In genomic region chr1:153071995-153072394, GRCm38 (mm10) we compare ENCODE assay signal across 13 mouse cellular contexts.
DNase-seq lines count a peak whose midpoint lies in the region; ATAC-seq and TF ChIP-seq lines count a peak whose summit lies in the region.
"Had no signal": no experiment of that assay in that cellular context is flagged by ENCODE, and none has a peak within 500 bp of the region (broad histone marks: within the 10 kb centered on the region; RNA-seq: fewer than 3 reads in every experiment).

No protein-coding gene starts in this region.

- no peak for ATAC-seq in hindbrain, embryonic 12.5 days (ENCODE audit: low FRiP score)
- no peak for ATAC-seq in hindbrain, embryonic 13.5 days (ENCODE audit: low FRiP score)
- no peak for ATAC-seq in neural tube, embryonic 13.5 days (ENCODE audit: low read depth)
- ATAC-seq in stomach, postnatal 0 days (ENCODE audit: low FRiP score, low TSS enrichment) = no peak

- no peak for TF ChIP-seq CTCF in stomach, postnatal 0 days (IDR thresholded peaks at IDR 0.05; ENCODE audit: low read depth)

- no peak overlapping the region for H3K4me3 ChIP-seq in hindbrain, embryonic 12.5 days
- H3K4me3 ChIP-seq in hindbrain, embryonic 13.5 days = no peak overlapping the region
- H3K4me3 ChIP-seq in neural tube, embryonic 13.5 days = no peak overlapping the region
- H3K4me3 ChIP-seq in stomach, postnatal 0 days (ENCODE audit: low read depth, low read length) = no peak overlapping the region
- H3K4me3 ChIP-seq: midbrain, embryonic 15.5 days had no signal

- H3K27ac ChIP-seq in hindbrain, embryonic 12.5 days = no peak overlapping the region
- no peak overlapping the region for H3K27ac ChIP-seq in hindbrain, embryonic 13.5 days
- no peak overlapping the region for H3K27ac ChIP-seq in neural tube, embryonic 13.5 days (replicated peaks)
- no peak overlapping the region for H3K27ac ChIP-seq in stomach, postnatal 0 days (replicated peaks)
- H3K27ac ChIP-seq: midbrain, embryonic 15.5 days had no signal

- peaks cover 9% of the 10 kb centered on the region for H3K4me1 ChIP-seq in hindbrain, embryonic 12.5 days
- peaks cover 46% of the 10 kb centered on the region for H3K4me1 ChIP-seq in hindbrain, embryonic 13.5 days (replicated peaks)
- peaks cover 37% of the 10 kb centered on the region for H3K4me1 ChIP-seq in neural tube, embryonic 13.5 days (replicated peaks)
- H3K4me1 ChIP-seq in stomach, postnatal 0 days (replicated peaks; ENCODE audit: control insufficient read depth, insufficient read depth) = no peaks in the 10 kb centered on the region

- 45% methylated on average over 12 of the region's 12 CpGs for WGBS in hindbrain, embryonic 12.5 days
- WGBS in hindbrain, embryonic 13.5 days = 54% methylated on average over 12 of the region's 12 CpGs
- 53% methylated on average over 12 of the region's 12 CpGs for WGBS in neural tube, embryonic 13.5 days
- WGBS in stomach, postnatal 0 days = 49% methylated on average over 12 of the region's 12 CpGs

- no peak for TF ChIP-seq EP300 in stomach, postnatal 0 days (optimal IDR thresholded peaks at IDR 0.05)

- peaks cover 47% of the 10 kb centered on the region for H3K27me3 ChIP-seq in hindbrain, embryonic 12.5 days
- H3K27me3 ChIP-seq in hindbrain, embryonic 13.5 days = peaks cover 45% of the 10 kb centered on the region
- H3K27me3 ChIP-seq in neural tube, embryonic 13.5 days = peaks cover 43% of the 10 kb centered on the region
- H3K27me3 ChIP-seq in stomach, postnatal 0 days (ENCODE audit: control insufficient read depth, insufficient read depth, low read length) = no peaks in the 10 kb centered on the region

- 0 out of 2 replicates have a peak, but pooled peaks cover 2% of the 10 kb centered on the region for H3K36me3 ChIP-seq in hindbrain, embryonic 12.5 days
- peaks cover 7% of the 10 kb centered on the region for H3K36me3 ChIP-seq in hindbrain, embryonic 13.5 days
- H3K36me3 ChIP-seq in neural tube, embryonic 13.5 days = peaks cover 8% of the 10 kb centered on the region; the same call in 1 of the 2 replicates
- H3K36me3 ChIP-seq in stomach, postnatal 0 days (ENCODE audit: control insufficient read depth, insufficient read depth, low read length) = no peaks in the 10 kb centered on the region
- H3K36me3 ChIP-seq: G1E; midbrain, embryonic 15.5 days had no signal

- H3K4me2 ChIP-seq in hindbrain, embryonic 12.5 days (replicated peaks) = peak overlapping the region; percentile 24; the same call in 1 of the 2 replicates
- no peak overlapping the region for H3K4me2 ChIP-seq in hindbrain, embryonic 13.5 days
- H3K4me2 ChIP-seq in neural tube, embryonic 13.5 days = 0 out of 2 replicates have a peak overlapping the region, but pooled peaks have one; percentile 5
- H3K4me2 ChIP-seq in stomach, postnatal 0 days (replicated peaks; ENCODE audit: low read depth) = peak overlapping the region; percentile 34; the same call in 1 of the 2 replicates
- H3K4me2 ChIP-seq: midbrain, embryonic 15.5 days had no signal

- H3K9me3 ChIP-seq in hindbrain, embryonic 12.5 days (replicated peaks) = no peaks in the 10 kb centered on the region
- H3K9me3 ChIP-seq in hindbrain, embryonic 13.5 days = no peaks in the 10 kb centered on the region
- no peaks in the 10 kb centered on the region for H3K9me3 ChIP-seq in neural tube, embryonic 13.5 days
- H3K9me3 ChIP-seq in stomach, postnatal 0 days (ENCODE audit: control insufficient read depth, low read length) = no peaks in the 10 kb centered on the region
- H3K9me3 ChIP-seq: G1E; midbrain, embryonic 15.5 days had no signal

- H3K9ac ChIP-seq in hindbrain, embryonic 12.5 days = no peak overlapping the region
- no peak overlapping the region for H3K9ac ChIP-seq in hindbrain, embryonic 13.5 days
- H3K9ac ChIP-seq in neural tube, embryonic 13.5 days = no peak overlapping the region
- H3K9ac ChIP-seq in stomach, postnatal 0 days (ENCODE audit: low read length) = no peak overlapping the region
- H3K9ac ChIP-seq: midbrain, embryonic 15.5 days had no signal

- peak; percentile 24 for DNase-seq in embryo, embryonic 10 days (ENCODE audit: low spot score)
- no peak for DNase-seq in embryo, embryonic 10.5 days (ENCODE audit: low spot score)
- no peak for DNase-seq in neural tube, embryonic 10.5 days (ENCODE audit: extremely low spot score, low spot score)
- no peak for DNase-seq in stomach, postnatal 0 days (ENCODE audit: low spot score)
- DNase-seq in frontal cortex, postnatal 36 days (ENCODE audit: low spot score in 2 of 2) = no peak
- DNase-seq: cerebellum, adult 9-10 months; kidney, postnatal 25 days; thymus, postnatal 36 days had no signal
